Mouse (Mus musculus) cerebellum, postnatal 14 days (tissue): ENCODE data around the gene Plcl1.

Experiments used
- DNase-seq, 2 experiments: peaks; one replicate each; pipeline ENCODE4 v3.0.0; 2021; ENCODE audit warnings: mixed read lengths in 2 of 2

Plcl1 gene

GRCm38 (mm10) chr1:55528547-55529304 is 123.0 kb downstream of the Plcl1 start:
- no peak for DNase-seq

GRCm38 (mm10) chr1:55533823-55534222 is 128.1 kb downstream of the Plcl1 start:
- no peak for DNase-seq

DNA sequence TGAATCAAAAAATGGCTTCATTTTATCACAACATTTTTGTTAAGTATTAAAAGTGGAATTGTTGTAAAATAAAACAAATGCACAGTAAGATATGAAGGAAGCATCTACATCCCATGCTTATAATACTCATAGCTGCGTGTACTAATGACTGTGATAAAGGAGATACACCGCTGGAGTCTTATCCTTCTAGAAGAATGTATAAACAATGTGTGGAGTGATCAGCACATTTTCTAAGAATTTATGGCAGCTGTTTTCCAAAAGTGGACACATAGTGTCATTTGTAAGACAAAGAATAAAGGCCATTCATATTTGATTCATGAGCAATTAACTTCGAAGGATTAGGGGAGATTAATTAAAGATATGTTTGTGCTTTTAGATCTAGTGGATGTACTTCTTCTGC is 148.7 kb downstream of the Plcl1 start:
- DNase-seq, result no peak

DNA sequence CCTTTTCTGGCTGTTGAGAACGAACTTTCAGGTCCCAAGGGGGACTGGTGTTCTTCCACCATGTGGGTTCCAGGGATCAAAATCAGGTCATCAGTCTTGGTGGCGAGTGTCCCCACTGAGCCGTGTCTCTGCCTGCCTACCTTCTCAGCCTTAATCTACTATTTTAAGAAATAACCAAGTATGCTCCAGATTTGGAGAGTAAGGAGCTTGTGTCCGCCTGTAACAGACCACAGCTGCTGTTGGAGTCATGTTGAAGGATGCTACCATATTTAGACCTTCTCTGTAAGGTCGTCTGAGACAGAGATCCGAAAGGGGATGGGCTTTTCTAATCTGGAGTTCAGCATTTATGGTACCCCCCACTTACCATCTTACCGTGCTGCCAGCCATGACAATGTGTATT is 152.2 kb downstream of the Plcl1 start:
- DNase-seq, result no peak

- DNase-seq, result no peak
These were observed 152.7 kb downstream of the Plcl1 start for GRCm38 (mm10) chr1:55558409-55558808.

GRCm38 (mm10) chr1:55559998-55560397 is 154.3 kb downstream of the Plcl1 start:
- no peak for DNase-seq

DNA sequence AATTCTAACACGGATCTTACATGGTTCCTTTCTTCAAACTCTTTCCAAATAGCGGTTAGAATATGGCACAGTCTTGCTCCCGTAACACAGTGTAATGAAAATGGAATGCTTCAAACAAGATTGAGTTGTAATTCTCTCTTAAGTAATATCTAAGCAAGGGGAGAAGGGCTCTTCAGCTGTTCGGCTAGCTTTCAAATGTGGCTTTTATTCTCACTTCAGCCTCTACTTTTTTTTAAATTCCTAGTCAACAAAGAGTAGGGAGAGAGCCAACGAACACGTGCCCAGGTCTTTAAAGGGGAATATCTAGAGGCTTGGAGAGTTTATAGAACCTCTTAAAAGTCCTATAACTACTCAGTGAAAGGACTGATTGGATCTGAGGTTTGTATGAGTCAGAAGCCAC is 160.2 kb downstream of the Plcl1 start:
- DNase-seq, result no peak

GRCm38 (mm10) chr1:55567801-55568360 is 162.2 kb downstream of the Plcl1 start:
- DNase-seq, result no peak

- DNase-seq, result no peak
These were observed 164.5 kb downstream of the Plcl1 start for GRCm38 (mm10) chr1:55570225-55570624.

- DNase-seq, result no peak
These were observed 165.7 kb downstream of the Plcl1 start for GRCm38 (mm10) chr1:55571399-55571798.

DNA sequence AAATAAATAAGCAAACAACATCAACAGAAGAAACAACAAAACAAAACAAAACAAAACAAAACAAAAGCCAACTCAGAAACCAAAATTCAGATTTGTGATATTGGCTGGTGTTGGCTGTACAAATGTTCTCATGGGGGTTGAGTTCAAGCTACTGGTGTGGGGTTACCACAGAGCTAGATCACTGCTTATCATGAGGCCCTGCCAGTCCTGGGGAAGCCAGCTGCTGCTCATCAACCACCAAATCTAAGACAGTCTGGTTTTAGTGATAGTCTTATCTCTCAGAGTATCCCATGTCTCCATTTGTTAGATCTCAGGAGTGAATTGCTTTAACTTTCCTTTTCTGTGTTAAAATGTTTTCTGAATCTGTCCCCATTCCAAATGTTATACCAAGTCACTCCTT is 166.5 kb downstream of the Plcl1 start:
- DNase-seq, result no peak

GRCm38 (mm10) chr1:55572664-55573063 is 166.9 kb downstream of the Plcl1 start:
- no peak for DNase-seq

DNA sequence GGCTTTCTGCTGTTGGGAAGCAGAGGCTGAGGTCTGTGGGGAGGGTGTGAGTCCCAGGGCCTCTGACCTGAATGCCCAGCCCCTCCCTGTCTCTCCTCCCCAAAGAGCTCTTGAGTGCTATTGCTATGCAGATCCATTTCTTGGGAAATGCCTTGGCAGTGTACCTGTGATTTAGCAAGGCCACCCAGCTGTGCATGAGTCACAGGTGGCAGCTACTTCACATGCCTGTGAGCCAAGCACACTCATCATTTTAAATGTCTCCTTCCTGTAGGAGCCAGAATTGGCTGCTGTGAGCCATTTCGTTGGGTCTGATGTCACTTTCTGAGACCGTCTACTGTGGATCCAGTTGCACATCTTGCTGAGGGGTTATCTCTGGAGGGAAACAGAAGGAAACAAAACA is 170.2 kb downstream of the Plcl1 start:
- DNase-seq, result no peak

DNA sequence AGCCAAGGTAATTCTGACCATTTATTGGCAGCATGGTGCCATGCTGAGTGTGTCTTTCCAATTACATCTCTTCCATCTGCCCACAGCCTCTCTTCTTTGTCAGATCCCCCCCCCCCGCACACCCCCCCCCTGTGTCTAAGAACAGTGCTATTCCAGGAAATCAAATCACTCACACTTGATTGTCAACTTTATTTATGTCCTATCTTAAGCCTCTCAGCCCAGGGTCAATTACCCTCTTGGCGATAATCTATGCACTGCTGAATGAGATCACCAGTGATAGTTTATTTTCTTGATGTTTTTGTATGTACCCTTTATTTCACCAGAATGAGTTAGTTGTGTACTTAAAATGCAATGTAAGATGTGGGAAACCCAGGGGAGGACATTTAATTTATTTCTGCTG is 176.0 kb downstream of the Plcl1 start:
- DNase-seq, result peak; percentile 24 to 42

- DNase-seq, result peak in 1 of 2 experiments; percentile 22
These were observed 179.7 kb downstream of the Plcl1 start for GRCm38 (mm10) chr1:55585441-55585840.

GRCm38 (mm10) chr1:55588090-55588489 is 182.4 kb downstream of the Plcl1 start:
- DNase-seq, result no peak

DNA sequence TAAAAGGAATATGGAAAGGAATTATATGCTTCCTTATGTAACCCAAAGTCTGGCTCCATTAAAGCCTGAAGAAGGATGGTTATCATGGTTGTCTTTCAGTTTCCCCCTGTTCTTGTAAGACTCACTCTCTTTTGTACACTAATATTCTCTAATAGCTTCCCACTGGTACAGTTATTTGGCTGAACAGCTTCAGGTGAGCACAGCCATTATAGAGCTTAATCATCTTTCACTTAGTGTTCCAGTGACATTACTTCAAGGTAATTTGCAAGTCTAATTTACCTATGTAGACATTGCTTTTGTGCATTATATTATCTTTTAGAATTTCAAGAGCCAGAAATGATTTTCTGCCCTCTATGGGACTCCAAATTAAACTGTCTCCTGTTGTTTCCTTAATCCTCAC is 184.3 kb downstream of the Plcl1 start:
- DNase-seq, result no peak

GRCm38 (mm10) chr1:55600496-55600895 is 194.8 kb downstream of the Plcl1 start:
- DNase-seq, result no peak

DNA sequence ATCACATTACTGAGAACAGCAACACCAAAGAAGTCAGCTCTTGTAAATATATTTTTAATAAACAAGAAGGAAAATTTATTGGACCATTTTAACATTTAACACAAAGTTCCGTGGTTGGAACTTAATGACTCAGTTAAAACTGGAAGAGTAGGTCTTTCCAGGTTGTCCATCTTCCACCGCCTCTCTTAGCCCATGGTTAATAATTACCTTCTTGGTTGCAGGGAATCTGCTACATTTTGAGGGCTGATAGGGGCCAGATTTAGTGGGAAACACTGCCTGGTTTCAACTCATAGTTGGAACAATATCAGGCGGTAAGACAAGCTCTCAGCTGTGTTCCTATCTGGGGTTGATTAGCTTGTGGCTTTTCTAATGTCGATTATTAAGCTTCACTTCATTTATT is 198.9 kb downstream of the Plcl1 start:
- DNase-seq, result no peak

DNA sequence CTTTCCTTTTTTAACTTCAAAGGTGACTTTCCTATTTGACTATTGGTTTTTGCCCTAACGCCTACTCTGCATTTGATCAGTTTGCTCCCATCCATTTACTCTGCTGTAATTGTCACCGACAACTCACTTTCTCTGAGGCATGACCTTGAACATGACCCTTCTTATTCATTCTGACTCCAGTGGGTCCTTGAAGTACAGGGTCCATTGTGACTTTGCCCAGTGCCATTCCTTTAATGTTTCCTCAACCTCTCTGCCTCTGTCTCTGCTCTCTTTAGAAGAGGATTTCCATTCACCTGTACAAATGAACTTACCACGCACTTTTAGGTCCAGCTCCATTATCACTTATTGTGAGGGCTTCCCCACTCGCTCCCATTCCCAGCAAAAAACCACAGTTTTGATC is 199.7 kb downstream of the Plcl1 start:
- DNase-seq, result no peak

- DNase-seq, result no peak
These were observed 200.2 kb downstream of the Plcl1 start for GRCm38 (mm10) chr1:55605956-55606355.

DNA sequence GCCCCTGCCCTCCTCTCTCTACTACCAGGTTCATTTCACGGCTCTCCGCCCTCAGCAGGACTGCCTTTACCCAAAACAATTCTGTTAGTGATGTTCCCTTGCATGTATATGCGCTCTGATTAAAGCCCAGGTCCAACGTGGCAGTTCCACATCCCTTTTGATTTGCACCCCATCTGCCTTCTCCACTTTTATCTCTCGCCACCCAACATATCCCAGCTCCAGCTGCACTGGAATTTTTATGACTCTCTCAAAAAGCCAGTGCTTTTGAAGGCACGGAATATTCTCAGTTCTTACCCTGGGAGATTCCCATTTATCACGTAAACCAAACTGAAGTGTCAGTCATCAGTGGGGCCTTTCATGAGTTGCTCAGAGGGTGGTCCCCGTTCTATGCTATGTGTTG is 200.7 kb downstream of the Plcl1 start:
- no peak for DNase-seq

GRCm38 (mm10) chr1:55612759-55613328 is 207.1 kb downstream of the Plcl1 start:
- peak in 1 of 2 experiments; percentile 3 for DNase-seq

DNA sequence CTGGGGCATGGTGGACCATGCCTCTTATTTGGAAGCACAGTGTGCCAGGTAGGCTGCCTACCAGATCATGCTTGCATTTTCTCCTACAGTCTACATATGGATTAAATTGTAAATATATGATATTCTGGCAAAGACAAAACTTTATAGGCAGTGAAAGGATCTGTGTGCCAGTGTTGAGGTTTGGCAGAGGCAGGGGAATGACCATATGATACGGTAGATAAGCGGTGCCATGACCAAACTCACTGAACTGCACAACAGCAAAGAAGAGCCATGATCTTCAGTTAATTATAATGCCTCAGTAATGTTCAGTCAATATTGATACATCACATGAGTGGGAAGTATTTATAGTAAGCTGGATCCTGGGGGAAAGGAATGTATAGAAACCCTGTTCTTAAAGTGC is 212.1 kb downstream of the Plcl1 start:
- DNase-seq, result no peak
